Mouse (Mus musculus): ENCODE measurements around the gene Fzd5. TPM values are rescaled to one million over a fixed set of nuclear protein-coding genes. Genes with fewer than 3 reads are reported as not detected.

Fzd5 gene
- polyA plus RNA-seq, 1 experiment from 2014 or later = 1.1 TPM

- H3K4me1 ChIP-seq = peaks cover 35% of the 10 kb centered on the region
- 54% methylated on average over 10 of the region's 10 CpGs for WGBS
- no peak overlapping the region for H3K27ac ChIP-seq
- H3K9ac ChIP-seq = no peak overlapping the region
- ATAC-seq (ENCODE audit: low FRiP score, low read depth) = no peak
- H3K4me2 ChIP-seq (replicated peaks) = no peak overlapping the region
- H3K36me3 ChIP-seq = peaks cover 6% of the 10 kb centered on the region; the same call in 1 of the 2 replicates
- H3K4me3 ChIP-seq = no peak overlapping the region
- peaks cover 59% of the 10 kb centered on the region for H3K27me3 ChIP-seq
- no peaks in the 10 kb centered on the region for H3K9me3 ChIP-seq
Measured at GRCm38 (mm10) chr1:64732161-64732560, 5.4 kb downstream of the Fzd5 start.

GRCm38 (mm10) chr1:64731341-64732020 is 6.1 kb downstream of the Fzd5 start:
- no peak overlapping the region for H3K4me2 ChIP-seq (replicated peaks)
- 66% methylated on average over 16 of the region's 16 CpGs for WGBS

GRCm38 (mm10) chr1:64730046-64730445 is 7.5 kb downstream of the Fzd5 start:
- H3K9me3 ChIP-seq = no peaks in the 10 kb centered on the region
- H3K4me3 ChIP-seq = no peak overlapping the region
- ATAC-seq (ENCODE audit: low FRiP score, low read depth) = no peak
- no peak overlapping the region for H3K27ac ChIP-seq
- WGBS = 89% methylated on average over 4 of the region's 4 CpGs
- H3K4me2 ChIP-seq (replicated peaks) = no peak overlapping the region
- no peak overlapping the region for H3K9ac ChIP-seq
- H3K27me3 ChIP-seq = peaks cover 40% of the 10 kb centered on the region
- peaks cover 15% of the 10 kb centered on the region for H3K4me1 ChIP-seq
- peaks cover 6% of the 10 kb centered on the region; the same call in 1 of the 2 replicates for H3K36me3 ChIP-seq

More at GRCm38 (mm10) chr1:64731341-64732020, 6.1 kb downstream of the Fzd5 start:
- Histone ChIP-seq H3K4me1 (peaks cover 30% of the 10 kb centered on the region), H3K4me3 (no peak overlapping the region), H3K9ac (no peak overlapping the region), H3K36me3 (peaks cover 6% of the 10 kb centered on the region; the same call in 1 of the 2 replicates), H3K27me3 (peaks cover 54% of the 10 kb centered on the region), H3K9me3 (no peaks in the 10 kb centered on the region), H3K27ac (no peak overlapping the region)
- no peak for ATAC-seq (ENCODE audit: low FRiP score, low read depth)

GRCm38 (mm10) chr1:64721034-64721587 is 16.4 kb downstream of the Fzd5 start:
- Histone ChIP-seq H3K9me3 (no peaks in the 10 kb centered on the region), H3K4me1 (no peaks in the 10 kb centered on the region), H3K4me2 (replicated peaks) (no peak overlapping the region), H3K36me3 (peaks cover 48% of the 10 kb centered on the region), H3K9ac (no peak overlapping the region), H3K27ac (no peak overlapping the region), H3K27me3 (no peaks in the 10 kb centered on the region), H3K4me3 (no peak overlapping the region)
- no peak for ATAC-seq (ENCODE audit: low FRiP score, low read depth)
- 88% methylated on average over 10 of the region's 10 CpGs for WGBS

GRCm38 (mm10) chr1:64717504-64717903 is 20.0 kb downstream of the Fzd5 start:
- Histone ChIP-seq H3K9me3 (no peaks in the 10 kb centered on the region), H3K4me2 (replicated peaks) (no peak overlapping the region), H3K9ac (no peak overlapping the region), H3K4me3 (no peak overlapping the region), H3K36me3 (peaks cover 47% of the 10 kb centered on the region), H3K27me3 (no peaks in the 10 kb centered on the region), H3K4me1 (no peaks in the 10 kb centered on the region), H3K27ac (no peak overlapping the region)
- peak; percentile 48; the same call in 1 of the 2 replicates for ATAC-seq (ENCODE audit: low FRiP score, low read depth)

- H3K27me3 ChIP-seq = no peaks in the 10 kb centered on the region
- no peak overlapping the region for H3K4me3 ChIP-seq
- H3K4me1 ChIP-seq = no peaks in the 10 kb centered on the region
- H3K36me3 ChIP-seq = peaks cover 41% of the 10 kb centered on the region
- H3K9me3 ChIP-seq = no peaks in the 10 kb centered on the region
- H3K4me2 ChIP-seq (replicated peaks) = no peak overlapping the region
- ATAC-seq (ENCODE audit: low FRiP score, low read depth) = no peak
- WGBS = 90% methylated on average over 7 of the region's 7 CpGs
- no peak overlapping the region for H3K27ac ChIP-seq
- H3K9ac ChIP-seq = no peak overlapping the region
Measured at GRCm38 (mm10) chr1:64716589-64717304, 20.8 kb downstream of the Fzd5 start.

- no peak for ATAC-seq (ENCODE audit: low FRiP score, low read depth)
- Histone ChIP-seq H3K27ac (no peak overlapping the region), H3K9me3 (no peaks in the 10 kb centered on the region), H3K27me3 (no peaks in the 10 kb centered on the region), H3K36me3 (peaks cover 30% of the 10 kb centered on the region), H3K4me2 (replicated peaks) (no peak overlapping the region), H3K4me1 (no peaks in the 10 kb centered on the region), H3K4me3 (no peak overlapping the region), H3K9ac (no peak overlapping the region)
- WGBS = 70% methylated on average over 2 of the region's 2 CpGs
Measured at GRCm38 (mm10) chr1:64715458-64715857, 22.1 kb downstream of the Fzd5 start.

- H3K4me1 ChIP-seq = no peaks in the 10 kb centered on the region
- H3K27ac ChIP-seq = no peak overlapping the region
- H3K4me2 ChIP-seq (replicated peaks) = no peak overlapping the region
- no peak overlapping the region for H3K4me3 ChIP-seq
- H3K36me3 ChIP-seq = peaks cover 25% of the 10 kb centered on the region
- 84% methylated on average over 14 of the region's 14 CpGs for WGBS
- no peaks in the 10 kb centered on the region for H3K27me3 ChIP-seq
- H3K9me3 ChIP-seq = no peaks in the 10 kb centered on the region
- no peak overlapping the region for H3K9ac ChIP-seq
- ATAC-seq (ENCODE audit: low FRiP score, low read depth) = no peak
Measured at GRCm38 (mm10) chr1:64712006-64712760, 25.4 kb downstream of the Fzd5 start.

- 20% methylated on average over 2 of the region's 2 CpGs for WGBS
- no peak for ATAC-seq (ENCODE audit: low FRiP score, low read depth)
- Histone ChIP-seq H3K27me3 (no peaks in the 10 kb centered on the region), H3K9me3 (no peaks in the 10 kb centered on the region), H3K9ac (no peak overlapping the region), H3K4me3 (no peak overlapping the region), H3K4me2 (replicated peaks) (no peak overlapping the region), H3K36me3 (peaks cover 17% of the 10 kb centered on the region), H3K4me1 (no peaks in the 10 kb centered on the region), H3K27ac (no peak overlapping the region)
Measured at GRCm38 (mm10) chr1:64709891-64710290, 27.7 kb downstream of the Fzd5 start.

- Histone ChIP-seq H3K9ac (no peak overlapping the region), H3K9me3 (no peaks in the 10 kb centered on the region), H3K36me3 (peaks cover 28% of the 10 kb centered on the region), H3K27ac (no peak overlapping the region), H3K4me1 (no peaks in the 10 kb centered on the region), H3K4me2 (replicated peaks) (no peak overlapping the region), H3K27me3 (no peaks in the 10 kb centered on the region), H3K4me3 (no peak overlapping the region)
- WGBS = 87% methylated on average over 2 of the region's 2 CpGs
- ATAC-seq (ENCODE audit: low FRiP score, low read depth) = no peak
Measured at GRCm38 (mm10) chr1:64706610-64707009, 30.9 kb downstream of the Fzd5 start.

- ATAC-seq (ENCODE audit: low FRiP score, low read depth) = peak; percentile 48; the same call in 1 of the 2 replicates
- H3K4me1 ChIP-seq = no peaks in the 10 kb centered on the region
Measured at GRCm38 (mm10) chr1:64705230-64705629, 32.3 kb downstream of the Fzd5 start.

GRCm38 (mm10) chr1:64701780-64702179 is 35.8 kb downstream of the Fzd5 start:
- H3K9ac ChIP-seq = no peak overlapping the region
- H3K27ac ChIP-seq = no peak overlapping the region
- WGBS = 83% methylated on average over 3 of the region's 3 CpGs
- peaks cover 25% of the 10 kb centered on the region for H3K36me3 ChIP-seq
- H3K9me3 ChIP-seq = no peaks in the 10 kb centered on the region
- H3K27me3 ChIP-seq = no peaks in the 10 kb centered on the region
- no peak for ATAC-seq (ENCODE audit: low FRiP score, low read depth)
- no peaks in the 10 kb centered on the region for H3K4me1 ChIP-seq
- H3K4me3 ChIP-seq = no peak overlapping the region
- no peak overlapping the region for H3K4me2 ChIP-seq (replicated peaks)

More at GRCm38 (mm10) chr1:64705230-64705629, 32.3 kb downstream of the Fzd5 start:
- Histone ChIP-seq H3K9me3 (no peaks in the 10 kb centered on the region), H3K4me2 (replicated peaks) (no peak overlapping the region), H3K27ac (no peak overlapping the region), H3K27me3 (no peaks in the 10 kb centered on the region), H3K9ac (no peak overlapping the region), H3K36me3 (peaks cover 31% of the 10 kb centered on the region), H3K4me3 (no peak overlapping the region)
- 42% methylated on average over 6 of the region's 6 CpGs for WGBS
